Mouse (Mus musculus): ENCODE results near the gene Fam241a.

DNA sequence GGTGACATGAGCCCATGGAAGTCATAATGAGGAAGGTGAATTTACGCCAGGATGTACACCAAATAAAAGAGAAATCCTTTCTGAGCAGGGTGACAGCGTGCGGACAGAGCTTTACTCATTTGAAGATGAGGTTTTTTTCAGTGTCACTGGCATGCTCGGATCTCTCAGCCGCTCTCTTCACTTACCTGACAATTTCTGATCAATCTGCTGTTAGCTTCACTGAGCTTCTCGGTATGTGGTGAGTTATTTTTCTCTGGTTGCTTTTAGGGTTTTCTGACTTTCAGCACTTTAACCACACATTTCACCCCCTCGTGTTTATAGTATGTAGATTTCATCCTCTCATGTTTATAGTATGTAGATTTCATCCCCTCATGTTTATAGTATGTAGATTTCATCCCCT lies 21.1 kb downstream of the Fam241a start:
- TF ChIP-seq CTCF (IDR thresholded peaks at IDR 0.05; ENCODE audit: control insufficient read depth, insufficient read depth, insufficient replicate concordance, low read depth, low read length) (no peak), POLR2A (IDR thresholded peaks at IDR 0.05; ENCODE audit: control insufficient read depth, low read depth, low read length) (no peak)

All from testis, adult 2 months (tissue).